Mouse (Mus musculus) cortical plate, adult 2 months (tissue): ENCODE results near the gene Cisd2.

Source experiments
- CTCF ChIP-seq: fragments of 200-500 bp; IDR thresholded peaks from 2 replicates; pipeline ENCODE4 v1.5.1; 2011; ENCODE audit warnings: mild to moderate bottlenecking, control low read depth, low read length; ENCODE audit not compliant: insufficient read depth; ENCODE audit errors: extremely low read depth
- POLR2A ChIP-seq: fragments of 200-500 bp; IDR thresholded peaks from 2 replicates; pipeline ENCODE4 v1.6.1; 2011; ENCODE audit warnings: mild to moderate bottlenecking, low read length, control low read depth; ENCODE audit not compliant: insufficient read depth; ENCODE audit errors: extremely low read depth

GRCm38 (mm10) chr3:135420542-135421309 lies 3.0 kb downstream of the Cisd2 start:
- TF ChIP-seq CTCF (no peak), POLR2A (no peak)
